Mouse (Mus musculus): ENCODE results near the gene Crebrf. TPM values are rescaled to one million over a fixed set of nuclear protein-coding genes. Genes with fewer than 3 reads are reported as not detected.

Gene Crebrf
- polyA plus RNA-seq, 1 experiment = 0.47 TPM

DNA sequence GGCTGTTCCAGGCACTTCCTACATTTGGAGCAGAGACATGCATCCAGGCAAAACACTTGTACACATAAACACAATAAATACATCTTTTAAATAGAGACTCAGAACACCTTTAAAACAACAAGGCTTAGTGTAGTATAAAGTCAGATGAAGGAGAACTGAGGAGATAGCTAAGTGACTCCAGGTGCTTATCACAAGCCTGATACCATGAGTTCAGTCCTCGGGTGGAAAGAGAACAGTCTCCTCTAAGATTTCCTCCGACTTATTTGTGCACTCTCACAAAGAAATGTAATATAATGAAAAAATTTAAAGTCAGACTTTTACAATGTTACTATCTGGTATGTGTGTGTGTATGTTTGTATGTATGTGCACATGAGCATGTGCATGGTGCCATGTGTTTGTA lies 6.4 kb downstream of the Crebrf start:
- Histone ChIP-seq H3K79me2 (ENCODE audit: control insufficient read depth, insufficient read depth) (no peaks in the 10 kb centered on the region), H3K27me3 (ENCODE audit: control insufficient read depth, insufficient read depth, insufficient read length) (no peaks in the 10 kb centered on the region), H3ac (ENCODE audit: control insufficient read depth, insufficient read length, low read depth) (no peak overlapping the region), H3K79me3 (ENCODE audit: low read depth) (no peaks in the 10 kb centered on the region), H3K36me3 (ENCODE audit: control insufficient read depth, insufficient read depth) (no peaks in the 10 kb centered on the region), H3K4me3 (ENCODE audit: insufficient read depth, poor library complexity, severe bottlenecking) (no peak overlapping the region)
- TF ChIP-seq USF1 (IDR thresholded peaks at IDR 0.05; ENCODE audit: low read depth) (no peak), CTCF (IDR thresholded peaks at IDR 0.05; ENCODE audit: control insufficient read depth, insufficient read depth, insufficient read length) (no peak), MYOG (IDR thresholded peaks at IDR 0.05; ENCODE audit: control insufficient read depth, extremely low read depth, insufficient read length) (no peak), MYOD1 (IDR thresholded peaks at IDR 0.05; ENCODE audit: control insufficient read depth, insufficient read length, low read depth) (no peak), CEBPB (IDR thresholded peaks at IDR 0.05; ENCODE audit: low read depth) (no peak), MAX (IDR thresholded peaks at IDR 0.05) (no peak)

DNA sequence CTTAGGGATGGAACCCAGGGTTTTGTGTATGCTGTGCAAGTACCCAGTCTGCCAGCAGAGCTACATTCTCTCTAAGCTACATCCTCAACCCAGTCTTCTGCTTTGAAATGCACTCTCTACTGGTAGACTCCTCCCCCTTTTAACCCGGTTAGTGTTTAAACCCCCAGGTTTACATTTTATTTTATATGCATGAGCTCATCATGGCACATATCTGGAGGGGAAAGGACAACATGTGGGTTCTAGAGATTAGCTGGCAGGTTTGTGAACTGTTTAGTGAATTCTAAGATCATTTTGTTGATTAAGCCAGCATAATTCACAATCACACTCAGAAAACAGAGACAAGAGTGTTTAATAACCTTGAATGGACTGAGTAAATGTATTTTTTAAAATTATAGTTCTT lies 9.3 kb downstream of the Crebrf start:
- Histone ChIP-seq H3ac (ENCODE audit: control insufficient read depth, insufficient read length, low read depth) (no peak overlapping the region), H3K79me3 (ENCODE audit: low read depth) (no peaks in the 10 kb centered on the region)

DNA sequence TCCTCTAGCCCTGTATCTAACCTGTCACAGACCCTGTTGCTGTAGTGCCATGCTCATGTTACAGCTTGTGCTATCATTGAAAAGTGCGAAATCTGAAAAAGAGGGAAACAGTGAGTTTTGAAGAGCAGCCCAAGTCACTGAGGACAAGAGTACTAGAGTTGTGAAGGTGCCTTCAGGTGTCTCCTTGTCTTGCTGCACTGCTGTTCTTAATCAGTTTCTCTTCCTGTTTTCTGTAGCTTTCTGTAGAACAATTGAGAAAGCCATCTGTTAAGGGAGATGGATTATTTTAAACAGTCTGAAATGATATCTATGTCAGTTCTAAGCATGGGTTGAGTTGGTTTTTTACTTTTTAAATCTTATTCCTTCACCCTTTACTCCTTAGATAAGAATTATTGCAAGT lies 11.2 kb downstream of the Crebrf start:
- H3K27me3 ChIP-seq (ENCODE audit: control insufficient read depth, insufficient read depth, insufficient read length) = no peaks in the 10 kb centered on the region
- no peaks in the 10 kb centered on the region for H3K79me2 ChIP-seq (ENCODE audit: control insufficient read depth, insufficient read depth)
- no peak overlapping the region for H3ac ChIP-seq (ENCODE audit: control insufficient read depth, insufficient read length, low read depth)
- TF ChIP-seq MAX (IDR thresholded peaks at IDR 0.05) (no peak), CEBPB (IDR thresholded peaks at IDR 0.05; ENCODE audit: low read depth) (no peak), FOSL1 (IDR thresholded peaks at IDR 0.05; ENCODE audit: insufficient read depth, low read length, poor library complexity, severe bottlenecking) (no peak), MYOG (IDR thresholded peaks at IDR 0.05; ENCODE audit: control insufficient read depth, extremely low read depth, insufficient read length) (no peak), MYOD1 (IDR thresholded peaks at IDR 0.05; ENCODE audit: control insufficient read depth, insufficient read length, low read depth) (no peak), USF1 (IDR thresholded peaks at IDR 0.05; ENCODE audit: low read depth) (no peak), CTCF (IDR thresholded peaks at IDR 0.05; ENCODE audit: control insufficient read depth, insufficient read depth, insufficient read length) (no peak)
- no peaks in the 10 kb centered on the region for H3K79me3 ChIP-seq (ENCODE audit: low read depth)
- no peak overlapping the region for H3K4me3 ChIP-seq (ENCODE audit: insufficient read depth, poor library complexity, severe bottlenecking)
- no peaks in the 10 kb centered on the region for H3K36me3 ChIP-seq (ENCODE audit: control insufficient read depth, insufficient read depth)

More for the DNA sequence above, 9.3 kb downstream of the Crebrf start:
- no peaks in the 10 kb centered on the region for H3K27me3 ChIP-seq (ENCODE audit: control insufficient read depth, insufficient read depth, insufficient read length)
- no peaks in the 10 kb centered on the region for H3K79me2 ChIP-seq (ENCODE audit: control insufficient read depth, insufficient read depth)
- H3K4me3 ChIP-seq (ENCODE audit: insufficient read depth, poor library complexity, severe bottlenecking) = no peak overlapping the region
- no peak for TF ChIP-seq USF1 (IDR thresholded peaks at IDR 0.05; ENCODE audit: low read depth)
- no peak for TF ChIP-seq MYOD1 (IDR thresholded peaks at IDR 0.05; ENCODE audit: control insufficient read depth, insufficient read length, low read depth)
- no peak for TF ChIP-seq MAX (IDR thresholded peaks at IDR 0.05)
- no peak for TF ChIP-seq MYOG (IDR thresholded peaks at IDR 0.05; ENCODE audit: control insufficient read depth, extremely low read depth, insufficient read length)
- no peak for TF ChIP-seq CEBPB (IDR thresholded peaks at IDR 0.05; ENCODE audit: low read depth)
- no peaks in the 10 kb centered on the region for H3K36me3 ChIP-seq (ENCODE audit: control insufficient read depth, insufficient read depth)

DNA sequence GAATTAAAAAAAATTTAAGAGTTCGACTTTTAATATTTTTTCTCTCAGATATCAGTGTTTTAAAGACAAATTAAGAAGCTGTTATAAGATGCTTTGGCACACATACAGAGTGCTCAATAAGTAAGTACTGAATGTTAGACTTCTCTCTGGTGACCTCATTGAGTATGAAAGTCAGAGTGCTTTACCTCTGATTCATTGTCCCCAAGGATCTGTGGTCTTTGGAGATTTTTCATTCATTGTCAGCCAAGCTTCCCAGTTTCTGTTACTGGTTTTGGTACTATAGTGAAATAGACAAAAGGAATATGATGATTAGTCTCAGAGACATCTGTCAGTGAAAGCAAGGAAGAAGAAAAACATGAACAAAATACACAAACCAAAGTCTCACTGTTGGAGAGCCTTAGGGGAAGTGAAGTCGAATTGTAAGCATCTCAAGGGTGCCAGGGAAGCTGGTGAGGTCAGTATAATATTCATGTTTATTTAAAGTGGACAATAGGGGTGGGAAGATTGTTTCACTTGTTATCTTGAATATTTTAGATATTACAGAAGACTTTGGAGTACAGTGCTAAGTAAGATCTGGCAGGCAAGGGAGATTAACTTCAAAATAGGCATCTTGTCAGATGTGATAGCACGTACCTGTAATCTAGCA lies 11.8 kb downstream of the Crebrf start:
- H3ac ChIP-seq (ENCODE audit: control insufficient read depth, insufficient read length, low read depth) = no peak overlapping the region
- H3K79me2 ChIP-seq (ENCODE audit: control insufficient read depth, insufficient read depth) = no peaks in the 10 kb centered on the region
- H3K36me3 ChIP-seq (ENCODE audit: control insufficient read depth, insufficient read depth) = no peaks in the 10 kb centered on the region
- TF ChIP-seq CEBPB (IDR thresholded peaks at IDR 0.05; ENCODE audit: low read depth) (no peak), MYOG (IDR thresholded peaks at IDR 0.05; ENCODE audit: control insufficient read depth, extremely low read depth, insufficient read length) (no peak), FOSL1 (IDR thresholded peaks at IDR 0.05; ENCODE audit: insufficient read depth, low read length, poor library complexity, severe bottlenecking) (no peak), CTCF (IDR thresholded peaks at IDR 0.05; ENCODE audit: control insufficient read depth, insufficient read depth, insufficient read length) (no peak), USF1 (IDR thresholded peaks at IDR 0.05; ENCODE audit: low read depth) (no peak), MAX (IDR thresholded peaks at IDR 0.05) (no peak), MYOD1 (IDR thresholded peaks at IDR 0.05; ENCODE audit: control insufficient read depth, insufficient read length, low read depth) (no peak)
- H3K27me3 ChIP-seq (ENCODE audit: control insufficient read depth, insufficient read depth, insufficient read length) = no peaks in the 10 kb centered on the region
- no peak overlapping the region for H3K4me3 ChIP-seq (ENCODE audit: insufficient read depth, poor library complexity, severe bottlenecking)
- no peaks in the 10 kb centered on the region for H3K79me3 ChIP-seq (ENCODE audit: low read depth)

DNA sequence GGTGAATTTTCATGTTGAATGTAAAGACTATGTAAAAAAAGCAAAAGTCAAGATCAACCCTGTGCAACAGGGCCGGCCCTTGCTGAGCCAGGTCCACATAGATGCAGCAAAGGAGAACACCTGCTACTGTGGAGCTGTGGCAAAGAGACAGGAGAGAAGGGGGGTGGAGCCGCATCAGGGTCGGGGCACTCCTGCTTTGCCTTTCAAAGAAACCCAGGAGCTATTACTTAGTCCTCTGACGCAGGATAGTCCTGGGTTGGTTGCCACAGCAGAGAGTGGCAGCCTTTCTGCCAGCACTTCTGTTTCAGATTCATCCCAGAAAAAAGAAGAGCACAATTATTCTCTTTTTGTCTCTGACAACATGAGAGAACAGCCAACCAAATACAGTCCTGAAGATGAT lies 27.1 kb downstream of the Crebrf start:
- TF ChIP-seq MYOD1 (IDR thresholded peaks at IDR 0.05; ENCODE audit: control insufficient read depth, insufficient read length, low read depth) = no peak
- no peak for TF ChIP-seq USF1 (IDR thresholded peaks at IDR 0.05; ENCODE audit: low read depth)
- no peak for TF ChIP-seq FOSL1 (IDR thresholded peaks at IDR 0.05; ENCODE audit: insufficient read depth, low read length, poor library complexity, severe bottlenecking)
- TF ChIP-seq CTCF (IDR thresholded peaks at IDR 0.05; ENCODE audit: control insufficient read depth, insufficient read depth, insufficient read length) = no peak
- no peak for TF ChIP-seq MYOG (IDR thresholded peaks at IDR 0.05; ENCODE audit: control insufficient read depth, extremely low read depth, insufficient read length)
- TF ChIP-seq CEBPB (IDR thresholded peaks at IDR 0.05; ENCODE audit: low read depth) = no peak
- TF ChIP-seq MAX (IDR thresholded peaks at IDR 0.05) = no peak
- Histone ChIP-seq H3K36me3 (ENCODE audit: control insufficient read depth, insufficient read depth) (no peaks in the 10 kb centered on the region), H3ac (ENCODE audit: control insufficient read depth, insufficient read length, low read depth) (no peak overlapping the region), H3K27me3 (ENCODE audit: control insufficient read depth, insufficient read depth, insufficient read length) (no peaks in the 10 kb centered on the region), H3K79me3 (ENCODE audit: low read depth) (no peaks in the 10 kb centered on the region), H3K79me2 (ENCODE audit: control insufficient read depth, insufficient read depth) (no peaks in the 10 kb centered on the region), H3K4me3 (ENCODE audit: insufficient read depth, poor library complexity, severe bottlenecking) (no peak overlapping the region)

DNA sequence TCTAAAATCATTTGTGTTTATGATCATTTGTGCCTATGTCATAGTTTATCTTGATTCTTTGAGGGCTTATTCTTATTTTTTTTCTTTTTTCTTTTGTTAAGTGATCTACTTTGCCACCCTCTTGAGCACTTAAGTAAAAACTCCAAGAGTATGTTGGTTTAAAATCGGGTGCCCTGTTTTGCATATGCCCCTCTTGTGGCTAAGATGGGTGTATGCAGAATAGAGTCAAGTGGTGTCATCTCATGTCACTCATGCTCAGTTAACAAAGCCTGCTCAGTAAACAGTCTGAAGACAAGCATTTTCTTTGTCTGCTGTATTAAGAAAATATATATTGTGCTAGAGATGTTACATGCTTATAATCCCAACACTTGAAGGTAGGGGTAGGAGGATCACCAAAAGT lies 27.8 kb downstream of the Crebrf start:
- Histone ChIP-seq H3ac (ENCODE audit: control insufficient read depth, insufficient read length, low read depth) (no peak overlapping the region), H3K36me3 (ENCODE audit: control insufficient read depth, insufficient read depth) (no peaks in the 10 kb centered on the region), H3K79me3 (ENCODE audit: low read depth) (no peaks in the 10 kb centered on the region), H3K27me3 (ENCODE audit: control insufficient read depth, insufficient read depth, insufficient read length) (no peaks in the 10 kb centered on the region), H3K79me2 (ENCODE audit: control insufficient read depth, insufficient read depth) (no peaks in the 10 kb centered on the region), H3K4me3 (ENCODE audit: insufficient read depth, poor library complexity, severe bottlenecking) (no peak overlapping the region)
- TF ChIP-seq MYOD1 (IDR thresholded peaks at IDR 0.05; ENCODE audit: control insufficient read depth, insufficient read length, low read depth) (no peak), CEBPB (IDR thresholded peaks at IDR 0.05; ENCODE audit: low read depth) (no peak), MAX (IDR thresholded peaks at IDR 0.05) (no peak), CTCF (IDR thresholded peaks at IDR 0.05; ENCODE audit: control insufficient read depth, insufficient read depth, insufficient read length) (no peak), MYOG (IDR thresholded peaks at IDR 0.05; ENCODE audit: control insufficient read depth, extremely low read depth, insufficient read length) (no peak), USF1 (IDR thresholded peaks at IDR 0.05; ENCODE audit: low read depth) (no peak), FOSL1 (IDR thresholded peaks at IDR 0.05; ENCODE audit: insufficient read depth, low read length, poor library complexity, severe bottlenecking) (no peak)
